Mouse (Mus musculus): Measurements from ENCODE around the gene Nrm. TPM values are rescaled to one million over a fixed set of nuclear protein-coding genes. Genes with fewer than 3 reads are reported as not detected.
"Not testable (repeated sequence)": the region's sequence is repeated elsewhere in the genome, so short reads cannot be mapped to it uniquely, and the experiment has no call there.

Nrm gene
- polyA plus RNA-seq, 1 experiment from 2014 or later = 65.7 TPM

GRCm38 (mm10) chr17:35836178-35836965, 24.7 kb upstream of the Nrm start:
- WGBS = 7% methylated on average over 24 of the region's 24 CpGs
- Histone ChIP-seq H3K27me3 (no peaks in the 10 kb centered on the region), H3K9me3 (replicated peaks) (no peaks in the 10 kb centered on the region), H3K4me1 (peaks cover 42% of the 10 kb centered on the region), H3K36me3 (peaks cover 53% of the 10 kb centered on the region), H3K4me3 (replicated peaks) (peak overlapping the region; percentile 82), H3K9ac (peak overlapping the region; percentile 86), H3K27ac (peak overlapping the region; percentile 98), H3K4me2 (peak overlapping the region; percentile 62)
- ATAC-seq (replicated peaks; ENCODE audit: low FRiP score) = no peak

- ATAC-seq (replicated peaks; ENCODE audit: low FRiP score) = peak; percentile 27
- Histone ChIP-seq H3K27ac (peak overlapping the region; percentile 98), H3K27me3 (no peaks in the 10 kb centered on the region), H3K9ac (peak overlapping the region; percentile 86), H3K4me3 (replicated peaks) (peak overlapping the region; percentile 82), H3K9me3 (replicated peaks) (no peaks in the 10 kb centered on the region), H3K4me1 (peaks cover 44% of the 10 kb centered on the region), H3K4me2 (peak overlapping the region; percentile 62), H3K36me3 (peaks cover 47% of the 10 kb centered on the region)
- WGBS = under 1% methylated on average over 25 of the region's 25 CpGs
Observed at GRCm38 (mm10) chr17:35836991-35837422, 24.1 kb upstream of the Nrm start.

GRCm38 (mm10) chr17:35837487-35837886, 23.6 kb upstream of the Nrm start:
- Histone ChIP-seq H3K9me3 (replicated peaks) (no peaks in the 10 kb centered on the region), H3K4me3 (replicated peaks) (peak overlapping the region; percentile 82), H3K4me2 (peak overlapping the region; percentile 62), H3K9ac (peak overlapping the region; percentile 86), H3K27me3 (no peaks in the 10 kb centered on the region), H3K36me3 (peaks cover 42% of the 10 kb centered on the region), H3K27ac (peak overlapping the region; percentile 98), H3K4me1 (peaks cover 49% of the 10 kb centered on the region)
- WGBS = 0% methylated on average over 18 of the region's 18 CpGs
- no peak for ATAC-seq (replicated peaks; ENCODE audit: low FRiP score)

GRCm38 (mm10) chr17:35838122-35838544, 23.0 kb upstream of the Nrm start, which contains the start of gene Tubb5:
Tubb5 (minus strand) TSS chr17:35838306.
- peak within 1 kb of the TSS; percentile 62 for H3K4me2 ChIP-seq
- H3K9me3 ChIP-seq (replicated peaks) = no peaks in the 10 kb centered on the region
- peaks cover 35% of the 10 kb centered on the region for H3K36me3 ChIP-seq
- ATAC-seq (replicated peaks; ENCODE audit: low FRiP score) = peak; percentile 80
- H3K27ac ChIP-seq = peak within 1 kb of the TSS; percentile 98
- peak within 1 kb of the TSS; percentile 82 for H3K4me3 ChIP-seq (replicated peaks)
- H3K4me1 ChIP-seq = peaks cover 55% of the 10 kb centered on the region
- H3K27me3 ChIP-seq = no peaks in the 10 kb centered on the region
- 2% methylated on average over 29 of the region's 29 CpGs for WGBS
- peak within 1 kb of the TSS; percentile 86 for H3K9ac ChIP-seq

- no peaks in the 10 kb centered on the region for H3K27me3 ChIP-seq
- peak overlapping the region; percentile 98 for H3K27ac ChIP-seq
- WGBS = under 1% methylated on average over 5 of the region's 5 CpGs
- H3K4me3 ChIP-seq (replicated peaks) = peak overlapping the region; percentile 82
- ATAC-seq (replicated peaks; ENCODE audit: low FRiP score) = no peak
- peaks cover 55% of the 10 kb centered on the region for H3K4me1 ChIP-seq
- peaks cover 31% of the 10 kb centered on the region for H3K36me3 ChIP-seq
- peak overlapping the region; percentile 53 for H3K9ac ChIP-seq
- peak overlapping the region; percentile 62 for H3K4me2 ChIP-seq
- H3K9me3 ChIP-seq (replicated peaks) = no peaks in the 10 kb centered on the region
Observed at GRCm38 (mm10) chr17:35838570-35838969, 22.5 kb upstream of the Nrm start.

- Histone ChIP-seq H3K4me2 (peak overlapping the region; percentile 62), H3K4me3 (replicated peaks) (peak overlapping the region; percentile 82), H3K4me1 (peaks cover 50% of the 10 kb centered on the region), H3K9ac (peak overlapping the region; percentile 53; the same call in 1 of the 2 replicates), H3K36me3 (peaks cover 27% of the 10 kb centered on the region), H3K27ac (peak overlapping the region; percentile 98)
- not testable (repeated sequence) for ATAC-seq (replicated peaks; ENCODE audit: low FRiP score); H3K27me3 ChIP-seq; H3K9me3 ChIP-seq (replicated peaks)
- 48% methylated on average over 3 of the region's 3 CpGs for WGBS
Observed at GRCm38 (mm10) chr17:35839002-35839401, 22.1 kb upstream of the Nrm start.

- WGBS = 53% methylated on average over 14 of the region's 14 CpGs
- Histone ChIP-seq H3K9ac (peak overlapping the region; percentile 24), H3K36me3 (peaks cover 25% of the 10 kb centered on the region), H3K27ac (0 out of 2 replicates have a peak overlapping the region, but pooled peaks have one; percentile 82), H3K4me3 (replicated peaks) (peak overlapping the region; percentile 76), H3K4me2 (peak overlapping the region; percentile 56), H3K27me3 (no peaks in the 10 kb centered on the region), H3K9me3 (replicated peaks) (no peaks in the 10 kb centered on the region), H3K4me1 (peaks cover 35% of the 10 kb centered on the region)
- no peak for ATAC-seq (replicated peaks; ENCODE audit: low FRiP score)
Observed at GRCm38 (mm10) chr17:35840561-35840960, 20.6 kb upstream of the Nrm start.

- peak within 1 kb of the TSS; percentile 76 for H3K4me3 ChIP-seq (replicated peaks)
- peak within 1 kb of the TSS; percentile 93 for H3K27ac ChIP-seq
- peaks cover 27% of the 10 kb centered on the region for H3K4me1 ChIP-seq
- peaks cover 25% of the 10 kb centered on the region for H3K36me3 ChIP-seq
- H3K9me3 ChIP-seq (replicated peaks) = no peaks in the 10 kb centered on the region
- peak; percentile 92 for ATAC-seq (replicated peaks; ENCODE audit: low FRiP score)
- no peaks in the 10 kb centered on the region for H3K27me3 ChIP-seq
- H3K9ac ChIP-seq = peak within 1 kb of the TSS; percentile 68
- H3K4me2 ChIP-seq = peak within 1 kb of the TSS; percentile 74
- under 1% methylated on average over 59 of the region's 59 CpGs for WGBS
Observed at GRCm38 (mm10) chr17:35841076-35841950, 19.8 kb upstream of the Nrm start, which contains the start of gene Mdc1. Mdc1 (plus strand) TSS chr17:35841515.

- no peak for ATAC-seq (replicated peaks; ENCODE audit: low FRiP score)
- WGBS = 13% methylated on average over 11 of the region's 11 CpGs
- Histone ChIP-seq H3K9ac (peak overlapping the region; percentile 68), H3K9me3 (replicated peaks) (no peaks in the 10 kb centered on the region), H3K27me3 (no peaks in the 10 kb centered on the region), H3K4me2 (peak overlapping the region; percentile 74), H3K4me1 (peaks cover 27% of the 10 kb centered on the region), H3K4me3 (replicated peaks) (peak overlapping the region; percentile 76), H3K36me3 (peaks cover 29% of the 10 kb centered on the region), H3K27ac (peak overlapping the region; percentile 93)
Observed at GRCm38 (mm10) chr17:35842006-35842405, 19.1 kb upstream of the Nrm start.

- WGBS = 95% methylated on average over 3 of the region's 3 CpGs
- Histone ChIP-seq H3K4me1 (peaks cover 27% of the 10 kb centered on the region), H3K9ac (no peak overlapping the region), H3K4me2 (no peak overlapping the region), H3K27ac (no peak overlapping the region), H3K4me3 (replicated peaks) (no peak overlapping the region), H3K9me3 (replicated peaks) (no peaks in the 10 kb centered on the region), H3K27me3 (no peaks in the 10 kb centered on the region), H3K36me3 (peaks cover 44% of the 10 kb centered on the region)
- no peak for ATAC-seq (replicated peaks; ENCODE audit: low FRiP score)
Observed at GRCm38 (mm10) chr17:35843514-35843913, 17.6 kb upstream of the Nrm start.

GRCm38 (mm10) chr17:35848112-35848511, 13.0 kb upstream of the Nrm start:
- 54% methylated on average over 1 of the region's 1 CpGs for WGBS
- Histone ChIP-seq H3K9me3 (replicated peaks) (no peaks in the 10 kb centered on the region), H3K27me3 (no peaks in the 10 kb centered on the region), H3K9ac (no peak overlapping the region), H3K4me1 (peaks cover 2% of the 10 kb centered on the region), H3K4me3 (replicated peaks) (no peak overlapping the region), H3K36me3 (peaks cover 88% of the 10 kb centered on the region), H3K27ac (no peak overlapping the region), H3K4me2 (no peak overlapping the region)
- peak; percentile 60; the same call in 1 of the 2 replicates for ATAC-seq (replicated peaks; ENCODE audit: low FRiP score)

All from kidney, embryonic 15.5 days (tissue).